Mouse (Mus musculus) stomach, postnatal 0 days (tissue): ENCODE measurements around the gene Cnih3.

Experiments
- CTCF ChIP-seq: IDR thresholded peaks from 2 replicates; pipeline ENCODE4 v1.5.1; 2016; ENCODE audit warnings: antibody characterized with exemption, low read depth, mild to moderate bottlenecking, moderate library complexity
- EP300 ChIP-seq: optimal IDR thresholded peaks from 2 replicates; pipeline ENCODE3; 2016; ENCODE audit warnings: antibody characterized with exemption

GRCm38 (mm10) chr1:181505367-181505766 lies 152.9 kb downstream of the Cnih3 start:
- TF ChIP-seq CTCF (no peak), EP300 (no peak)
